19 mouse cellular contexts compared by ENCODE assay signal in the genomic region with DNA sequence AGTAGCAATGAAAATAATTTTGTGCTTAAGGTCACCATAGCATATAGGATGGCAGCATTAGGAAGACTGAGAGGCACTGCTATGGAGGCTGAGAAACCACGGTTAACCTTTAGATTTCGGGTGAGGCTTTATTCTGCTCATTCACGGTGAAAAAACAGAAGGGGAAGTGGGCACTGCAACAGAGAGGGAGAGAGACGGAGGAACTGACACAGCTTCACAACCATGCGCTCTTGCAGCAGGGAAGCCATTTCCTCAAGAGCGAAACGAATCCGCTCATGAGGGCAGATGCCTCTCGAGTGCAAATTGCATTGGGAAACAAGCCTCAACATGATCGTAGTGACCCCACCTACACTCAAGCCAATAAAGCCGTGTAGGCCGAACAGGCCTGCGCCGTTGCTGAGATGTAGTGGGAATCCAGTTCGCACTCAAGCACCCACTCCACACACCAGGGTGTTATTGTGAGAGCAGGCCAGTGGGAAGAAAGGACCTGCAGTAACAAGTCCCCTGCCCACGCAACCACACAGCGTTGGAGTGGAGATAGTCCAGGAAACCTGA. TPM values are rescaled to one million over a fixed set of nuclear protein-coding genes. Genes with fewer than 3 reads are reported as not detected.
DNase-seq lines count a peak whose midpoint lies in the region; ATAC-seq and TF ChIP-seq lines count a peak whose summit lies in the region.
"Had no signal": no experiment of that assay in that cellular context is flagged by ENCODE, and none has a peak within 500 bp of the region (broad histone marks: within the 10 kb centered on the region; RNA-seq: fewer than 3 reads in every experiment).

No protein-coding gene starts in this region.

- H3K4me2 ChIP-seq in hindbrain, embryonic 16.5 days (ENCODE audit: low read length) = no peak overlapping the region
- H3K4me2 ChIP-seq: embryonic facial prominence, embryonic 13.5 days; hindbrain, embryonic 13.5 days; intestine, embryonic 15.5 days; kidney, embryonic 15.5 days; liver, embryonic 11.5 days had no signal

- TF ChIP-seq POLR2A in thymus, adult 2 months (IDR thresholded peaks at IDR 0.05; ENCODE audit: control insufficient read depth, extremely low read depth, insufficient read depth, low read length, poor library complexity) = no peak

- WGBS in thymus, adult 2 months = 51% methylated on average over 17 of the region's 17 CpGs
- 86% methylated on average over 17 of the region's 17 CpGs for WGBS in hindbrain, embryonic 16.5 days

- no peak overlapping the region for H3K4me3 ChIP-seq in thymus, adult 2 months (ENCODE audit: control insufficient read depth, insufficient read depth, low read length)
- no peak overlapping the region for H3K4me3 ChIP-seq in hindbrain, embryonic 16.5 days (ENCODE audit: low read length)
- H3K4me3 ChIP-seq: embryonic facial prominence, embryonic 13.5 days; hindbrain, embryonic 13.5 days; intestine, embryonic 15.5 days; kidney, embryonic 15.5 days had no signal

- H3K9me3 ChIP-seq in hindbrain, embryonic 16.5 days (ENCODE audit: control insufficient read depth, low read length) = no peaks in the 10 kb centered on the region
- H3K9me3 ChIP-seq: embryonic facial prominence, embryonic 13.5 days; hindbrain, embryonic 13.5 days; intestine, embryonic 15.5 days; kidney, embryonic 15.5 days had no signal

- H3K27ac ChIP-seq in thymus, adult 2 months (ENCODE audit: control insufficient read depth, insufficient read depth, low read length) = no peak overlapping the region
- no peak overlapping the region for H3K27ac ChIP-seq in hindbrain, embryonic 16.5 days (ENCODE audit: low read depth, low read length)
- H3K27ac ChIP-seq: embryonic facial prominence, embryonic 13.5 days; hindbrain, embryonic 13.5 days; intestine, embryonic 15.5 days; kidney, embryonic 15.5 days; macrophage; stomach, postnatal 0 days had no signal

- no peak for TF ChIP-seq CTCF in thymus, adult 2 months (IDR thresholded peaks at IDR 0.05; ENCODE audit: borderline replicate concordance, control insufficient read depth, extremely low read depth, insufficient read depth, low read length, poor library complexity)

- peaks cover 6% of the 10 kb centered on the region for H3K4me1 ChIP-seq in thymus, adult 2 months (replicated peaks; ENCODE audit: control insufficient read depth, insufficient read depth, low read length)
- H3K4me1 ChIP-seq in hindbrain, embryonic 16.5 days (ENCODE audit: control insufficient read depth, insufficient read depth, low read depth, low read length) = no peaks in the 10 kb centered on the region
- H3K4me1 ChIP-seq: embryonic facial prominence, embryonic 13.5 days; hindbrain, embryonic 13.5 days; intestine, embryonic 15.5 days had no signal

- H3K36me3 ChIP-seq in thymus, adult 2 months (ENCODE audit: control insufficient read depth, insufficient read depth, low read length) = no peaks in the 10 kb centered on the region
- no peaks in the 10 kb centered on the region for H3K36me3 ChIP-seq in splenic B cell, adult 2 months (ENCODE audit: control insufficient read depth, insufficient read depth, low read length, poor library complexity, severe bottlenecking)
- H3K36me3 ChIP-seq in hindbrain, embryonic 16.5 days (ENCODE audit: control insufficient read depth, insufficient read depth, low read length) = no peaks in the 10 kb centered on the region
- H3K36me3 ChIP-seq: embryonic facial prominence, embryonic 13.5 days; hindbrain, embryonic 13.5 days; intestine, embryonic 15.5 days; kidney, embryonic 15.5 days had no signal

- no peak overlapping the region for H3K9ac ChIP-seq in hindbrain, embryonic 16.5 days (ENCODE audit: low read depth, low read length)
- H3K9ac ChIP-seq: embryonic facial prominence, embryonic 13.5 days; hindbrain, embryonic 13.5 days; intestine, embryonic 15.5 days; kidney, embryonic 15.5 days had no signal

- DNase-seq in thymus, adult 2 months = peak; percentile 16
- no peak for DNase-seq in thymus, adult 18-20 months
- peak; percentile 60 for DNase-seq in R1 (ENCODE audit: low read depth, low spot score)
- peak; percentile 42 for DNase-seq in lung, postnatal 36 days
- peak; percentile 45 for DNase-seq in splenic B cell, adult 2 months (ENCODE audit: low read depth, low spot score)
- DNase-seq in adipocyte (ENCODE audit: low spot score) = no peak
- DNase-seq in layer of hippocampus, postnatal 36 days = no peak
- DNase-seq: adrenal gland, postnatal 25 days; cerebellum, adult 2 months; gastrocnemius, postnatal 10 days; midbrain, embryonic 14.5 days had no signal

- H3K27me3 ChIP-seq in thymus, adult 2 months (ENCODE audit: control insufficient read depth, insufficient read depth, low read length) = no peaks in the 10 kb centered on the region
- no peaks in the 10 kb centered on the region for H3K27me3 ChIP-seq in splenic B cell, adult 2 months (ENCODE audit: control insufficient read depth, insufficient read depth, low read length, poor library complexity, severe bottlenecking)
- H3K27me3 ChIP-seq in hindbrain, embryonic 16.5 days (replicated peaks; ENCODE audit: control insufficient read depth, insufficient read depth, low read length) = no peaks in the 10 kb centered on the region
- H3K27me3 ChIP-seq: embryonic facial prominence, embryonic 13.5 days; hindbrain, embryonic 13.5 days; intestine, embryonic 15.5 days; kidney, embryonic 15.5 days had no signal

- no peak for ATAC-seq in hindbrain, embryonic 16.5 days
- ATAC-seq: intestine, embryonic 15.5 days had no signal

RNA-seq across cellular contexts. Expression of a gene that starts 18.3 kb away (rescaled TPM):
- polyA plus RNA-seq in thymus, adult 2 months (2012; rRNA removed) = 23.1 and 23.7 TPM in 2 replicates
- polyA plus RNA-seq in hindbrain, embryonic 16.5 days (2015; fragmentation: Nextera tagmentation; extraction: Ambion mirVana) = 59.0 and 60.4 TPM in 2 replicates
- 100 to 1,000 TPM in 1 of 2 experiments, 10 to 100 TPM in 1; 93.5 to 106 TPM for total RNA-seq in layer of hippocampus, postnatal 36 days (2021)

Comparison
In these comparisons a context has a peak if more than half of its experiments do, and no peak if none do; other contexts are left out.
1. DNase-seq: peak in thymus, adult 2 months (single experiment), R1 (single experiment), lung, postnatal 36 days (single experiment) and splenic B cell, adult 2 months (single experiment); none in thymus, adult 18-20 months (0 of 2), adipocyte (single experiment) and layer of hippocampus, postnatal 36 days (0 of 2).